Mouse (Mus musculus): Measurements from ENCODE around the gene Tmed10. TPM values are rescaled to one million over a fixed set of nuclear protein-coding genes. Genes with fewer than 3 reads are reported as not detected.

Gene Tmed10
- polyA plus RNA-seq, 1 experiment, result 227 TPM

- peak; percentile 79 for DNase-seq (ENCODE audit: low read depth, low spot score)
- WGBS, result under 1% methylated on average over 36 of the region's 36 CpGs
Measured at GRCm38 (mm10) chr12:85339243-85339729, 35.4 kb downstream of the Tmed10 start, which contains the start of gene Nek9. Gene Nek9, minus strand, starts transcription at chr12:85339362.

GRCm38 (mm10) chr12:85338815-85339214 is 35.8 kb downstream of the Tmed10 start:
- no peak for DNase-seq (ENCODE audit: low read depth, low spot score)
- 1% methylated on average over 36 of the region's 42 CpGs for WGBS

- WGBS, result 78% methylated on average over 6 of the region's 6 CpGs
- DNase-seq (ENCODE audit: low read depth, low spot score), result no peak
Measured at GRCm38 (mm10) chr12:85337567-85338311, 36.9 kb downstream of the Tmed10 start.

GRCm38 (mm10) chr12:85330153-85330552 is 44.5 kb downstream of the Tmed10 start:
- no peak for DNase-seq (ENCODE audit: low read depth, low spot score)

GRCm38 (mm10) chr12:85308651-85309050 is 66.0 kb downstream of the Tmed10 start:
- no peak for DNase-seq (ENCODE audit: low read depth, low spot score)
- WGBS, result 88% methylated on average over 3 of the region's 3 CpGs

More at GRCm38 (mm10) chr12:85330153-85330552, 44.5 kb downstream of the Tmed10 start:
- 74% methylated on average over 7 of the region's 7 CpGs for WGBS

GRCm38 (mm10) chr12:85305247-85305892 is 69.3 kb downstream of the Tmed10 start:
- 32% methylated on average over 16 of the region's 16 CpGs for WGBS
- DNase-seq (ENCODE audit: low read depth, low spot score), result peak; percentile 67

GRCm38 (mm10) chr12:85304725-85305124 is 69.9 kb downstream of the Tmed10 start:
- WGBS, result 55% methylated on average over 4 of the region's 4 CpGs
- no peak for DNase-seq (ENCODE audit: low read depth, low spot score)

GRCm38 (mm10) chr12:85303256-85303655 is 71.4 kb downstream of the Tmed10 start:
- 67% methylated on average over 2 of the region's 2 CpGs for WGBS
- no peak for DNase-seq (ENCODE audit: low read depth, low spot score)

GRCm38 (mm10) chr12:85298835-85299180 is 75.8 kb downstream of the Tmed10 start:
- 66% methylated on average over 1 of the region's 1 CpGs for WGBS
- DNase-seq (ENCODE audit: low read depth, low spot score), result no peak

GRCm38 (mm10) chr12:85298127-85298834 is 76.4 kb downstream of the Tmed10 start:
- WGBS, result 28% methylated on average over 11 of the region's 11 CpGs
- DNase-seq (ENCODE audit: low read depth, low spot score), result no peak

GRCm38 (mm10) chr12:85297345-85297997 is 77.2 kb downstream of the Tmed10 start:
- no peak for DNase-seq (ENCODE audit: low read depth, low spot score)
- WGBS, result 70% methylated on average over 10 of the region's 10 CpGs

- no peak for DNase-seq (ENCODE audit: low read depth, low spot score)
- 74% methylated on average over 5 of the region's 5 CpGs for WGBS
Measured at GRCm38 (mm10) chr12:85296915-85297314, 77.7 kb downstream of the Tmed10 start.

GRCm38 (mm10) chr12:85295506-85295905 is 79.1 kb downstream of the Tmed10 start:
- 92% methylated on average over 2 of the region's 2 CpGs for WGBS
- no peak for DNase-seq (ENCODE audit: low read depth, low spot score)

GRCm38 (mm10) chr12:85292906-85293305 is 81.7 kb downstream of the Tmed10 start:
- DNase-seq (ENCODE audit: low read depth, low spot score), result no peak

- WGBS, result 75% methylated on average over 6 of the region's 6 CpGs
Measured at GRCm38 (mm10) chr12:85292288-85292687, 82.4 kb downstream of the Tmed10 start.

GRCm38 (mm10) chr12:85291541-85291940 is 83.1 kb downstream of the Tmed10 start:
- DNase-seq (ENCODE audit: low read depth, low spot score), result no peak

More at GRCm38 (mm10) chr12:85292288-85292687, 82.4 kb downstream of the Tmed10 start:
- DNase-seq (ENCODE audit: low read depth, low spot score), result no peak

GRCm38 (mm10) chr12:85290633-85291032 is 84.0 kb downstream of the Tmed10 start:
- 79% methylated on average over 10 of the region's 10 CpGs for WGBS
- DNase-seq (ENCODE audit: low read depth, low spot score), result no peak

Measured in large intestine, adult 2 months (tissue).